Mouse (Mus musculus): Measurements from ENCODE around the gene Gm28998. TPM values are rescaled to one million over a fixed set of nuclear protein-coding genes. Genes with fewer than 3 reads are reported as not detected.
"Not testable (repeated sequence)": the region's sequence is repeated elsewhere in the genome, so short reads cannot be mapped to it uniquely, and the experiment has no call there.

Gene Gm28998
- polyA plus RNA-seq (2015; fragmentation: Nextera tagmentation; extraction: Ambion mirVana): not detected in 2 replicates

DNA sequence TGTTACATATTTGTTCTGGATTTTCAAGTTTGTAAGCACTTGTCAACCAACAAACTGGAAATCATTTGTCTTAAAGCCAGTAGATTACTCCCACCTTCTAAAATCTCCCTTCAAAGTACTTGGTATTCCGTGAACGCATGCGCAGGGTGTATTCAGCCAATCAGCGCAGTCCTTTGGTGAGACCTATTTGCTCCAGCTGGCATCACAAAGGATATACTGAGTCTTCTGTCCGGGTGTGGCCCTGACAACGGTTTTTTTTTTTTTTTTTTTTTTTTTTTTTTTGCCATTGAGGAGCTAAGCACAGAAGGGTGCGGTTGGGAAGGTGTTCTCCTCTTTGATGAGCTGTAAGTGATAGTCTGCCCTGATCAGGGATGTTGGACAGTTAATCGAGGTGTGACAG is at the start of gene Gm28998:
Gene Gm28998 (plus strand): TSS at position 301 of the 400 bp plus-strand sequence.
- H3K9me3 ChIP-seq (ENCODE audit: control insufficient read depth, low read length); H3K4me1 ChIP-seq (ENCODE audit: control insufficient read depth, insufficient read depth, low read depth, low read length); H3K27me3 ChIP-seq (replicated peaks; ENCODE audit: control insufficient read depth, insufficient read depth, low read length); ATAC-seq; H3K4me3 ChIP-seq (ENCODE audit: low read length); H3K27ac ChIP-seq (ENCODE audit: low read depth, low read length); H3K4me2 ChIP-seq (ENCODE audit: low read length); H3K9ac ChIP-seq (ENCODE audit: low read depth, low read length); H3K36me3 ChIP-seq (ENCODE audit: control insufficient read depth, insufficient read depth, low read length): not testable (repeated sequence)
- whole genome bisulfite sequencing: no CpG with 5 or more reads among the region's 8 CpGs

Other genes with a start within 250 kb of the Gm28998 start
- not detected in 2 replicates for gene Gm21244, start 84.5 kb upstream of the Gm28998 start, polyA plus RNA-seq (2015; fragmentation: Nextera tagmentation; extraction: Ambion mirVana)
- gene Gm21788, start 151.2 kb downstream of the Gm28998 start, polyA plus RNA-seq (2015; fragmentation: Nextera tagmentation; extraction: Ambion mirVana): not detected in 2 replicates